Mouse (Mus musculus) spleen, adult 2 months (tissue): ENCODE measurements around the gene Ifngr1.
A peak's percentile ranks its signal among the peaks of the same experiment; 100 is the strongest.

Experiments
- CTCF ChIP-seq: fragments of 200-500 bp; IDR thresholded peaks from 2 replicates; pipeline ENCODE4 v1.5.1; 2011; ENCODE audit warnings: mild to moderate bottlenecking, inconsistent platforms; ENCODE audit not compliant: insufficient read depth, insufficient read length, insufficient replicate concordance; ENCODE audit errors: extremely low read depth
- POLR2A ChIP-seq: fragments of 200-500 bp; IDR thresholded peaks from 2 replicates; pipeline ENCODE4 v1.6.1; 2011; ENCODE audit warnings: low read depth, low read length, inconsistent platforms

DNA sequence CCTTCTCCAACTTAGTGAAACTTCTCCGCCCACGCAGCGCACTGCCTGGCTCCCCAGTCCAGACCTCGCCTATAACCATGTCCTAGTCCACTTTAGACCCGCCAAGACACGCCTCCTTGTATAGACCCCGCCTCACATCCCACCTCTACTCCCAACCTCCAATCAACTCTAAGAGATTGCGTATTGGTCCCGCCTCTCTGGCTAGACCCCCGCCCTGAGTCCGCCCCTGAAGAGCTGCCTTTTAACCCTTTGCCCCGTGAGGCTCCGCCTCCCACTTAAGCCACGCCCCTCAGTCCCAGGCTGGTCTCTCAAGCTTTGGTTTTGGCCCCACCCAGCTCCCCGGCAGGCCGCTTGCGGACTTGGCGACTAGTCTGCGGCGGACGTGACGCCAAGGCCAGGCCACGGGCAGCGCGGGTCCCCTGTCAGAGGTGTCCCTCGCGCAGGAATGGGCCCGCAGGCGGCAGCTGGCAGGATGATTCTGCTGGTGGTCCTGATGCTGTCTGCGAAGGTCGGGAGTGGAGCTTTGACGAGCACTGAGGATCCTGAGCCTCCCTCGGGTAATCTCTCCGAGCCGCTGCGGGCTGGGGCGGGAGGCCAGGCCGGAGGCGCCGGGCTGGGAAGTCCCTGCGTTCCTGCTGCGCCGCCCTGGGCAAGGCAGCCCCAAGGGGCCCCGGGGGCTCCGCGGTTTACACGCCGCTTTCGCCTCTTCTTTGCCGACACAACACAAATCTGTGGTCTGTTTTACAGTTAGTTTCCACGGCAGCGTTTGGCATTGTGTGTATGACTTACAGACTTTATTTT is at the start of gene Ifngr1:
- no peak for TF ChIP-seq CTCF
- TF ChIP-seq POLR2A: peak; percentile 89
